Mouse (Mus musculus) neutrophil, adult 83 days (primary cell): Measurements from ENCODE around the gene Tlr5. TPM values are rescaled to one million over a fixed set of nuclear protein-coding genes. Genes with fewer than 3 reads are reported as not detected.

ENCODE experiments used
- total RNA-seq, 2 experiments: library from RNA; stranded (reverse); gene quantifications; one replicate each; pipeline ENCODE4 v1.2.4; 2023

The Tlr5 gene
- 10 to 100 TPM; 13.3 to 13.4 TPM for total RNA-seq

DNA sequence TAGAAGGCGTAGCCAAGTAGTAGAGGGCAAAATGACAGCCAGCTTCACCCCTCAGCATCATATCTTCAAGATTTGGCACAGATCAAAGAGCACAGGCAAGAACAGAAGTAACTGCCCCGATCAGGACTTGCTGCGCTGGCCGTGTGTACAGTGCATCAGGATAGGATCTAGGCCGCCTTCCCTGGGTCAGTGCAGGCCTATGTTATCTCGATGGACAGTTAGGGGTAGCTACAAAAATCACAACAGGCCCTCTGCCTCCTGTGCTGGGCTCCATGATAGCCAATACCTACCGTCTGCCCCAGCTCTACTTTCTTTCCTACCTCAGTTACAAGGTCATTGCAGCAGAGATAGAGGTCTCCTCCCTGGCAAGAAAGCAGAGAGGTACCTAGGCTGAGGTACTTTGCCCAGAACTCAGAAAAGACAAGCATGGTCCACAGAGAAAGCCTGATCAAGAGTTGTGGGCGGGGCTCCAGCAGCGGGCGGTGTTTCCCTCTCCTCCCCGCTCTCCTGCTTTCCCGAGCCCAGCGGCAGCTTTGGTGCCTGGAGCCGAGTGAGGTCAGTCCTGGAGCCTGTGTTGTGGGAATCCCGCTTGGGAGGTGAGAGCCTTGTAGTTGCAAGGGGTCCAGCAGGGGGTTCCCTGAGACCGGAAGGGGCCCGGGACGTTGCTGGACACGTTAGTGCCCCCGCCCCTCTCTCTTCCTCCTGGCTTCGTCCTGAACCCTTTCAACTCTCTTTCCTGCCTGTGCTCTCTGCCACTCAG, at the start of gene Tlr5:
Gene Tlr5, plus strand, starts transcription at position 502 of the 760 bp plus-strand sequence.

Other genes starting within 250 kb of the Tlr5 start
- not detected for gene Ccdc185, start 205.6 kb upstream of the Tlr5 start, total RNA-seq
- gene Susd4, start 190.9 kb upstream of the Tlr5 start, total RNA-seq, result not detected